Mouse (Mus musculus): ENCODE results near the gene D16Ertd472e. TPM values are rescaled to one million over a fixed set of nuclear protein-coding genes. Genes with fewer than 3 reads are reported as not detected.

D16Ertd472e gene
- total RNA-seq, 1 experiment, result 23.7 TPM

- no peaks in the 10 kb centered on the region for H3K4me1 ChIP-seq (ENCODE audit: control insufficient read depth in 2 of 2, insufficient read depth in 2 of 2, low read length in 2 of 2, poor library complexity in 1 of 2)
- H3K4me3 ChIP-seq (ENCODE audit: insufficient read depth in 1 of 2, low read depth in 1 of 2, low read length in 2 of 2, poor library complexity in 1 of 2, severe bottlenecking in 1 of 2), result no peak overlapping the region
- DNase-seq (ENCODE audit: low read depth, low spot score), result no peak
- H3K9ac ChIP-seq (ENCODE audit: insufficient read depth, low read depth, low read length, poor library complexity, severe bottlenecking), result no peak overlapping the region
- TF ChIP-seq ZNF384 (IDR thresholded peaks at IDR 0.05; ENCODE audit: low read depth, low read length), result no peak
- TF ChIP-seq HCFC1 (IDR thresholded peaks at IDR 0.05; ENCODE audit: borderline replicate concordance, insufficient read depth, low read length), result no peak
- no peak overlapping the region for H3K27ac ChIP-seq (ENCODE audit: insufficient read depth, low read depth, low read length, poor library complexity, severe bottlenecking)
- H3K9me3 ChIP-seq (ENCODE audit: control insufficient read depth, insufficient read depth, low read depth, low read length), result no peaks in the 10 kb centered on the region
- H3K36me3 ChIP-seq (ENCODE audit: control insufficient read depth, insufficient read depth, low read length, poor library complexity, severe bottlenecking), result peaks cover 3% of the 10 kb centered on the region; the same call in 1 of the 2 replicates
- in situ Hi-C loops (cut with MboI; ENCODE audit: low sequenced_read_pairs in 2 of 2, unreplicated experiment in 2 of 2), result no loop called here
Observed at GRCm38 (mm10) chr16:78540376-78541246, 35.9 kb downstream of the D16Ertd472e start.

GRCm38 (mm10) chr16:78537798-78538422, 38.6 kb downstream of the D16Ertd472e start:
- Histone ChIP-seq H3K9ac (ENCODE audit: insufficient read depth, low read depth, low read length, poor library complexity, severe bottlenecking) (no peak overlapping the region), H3K27ac (ENCODE audit: insufficient read depth, low read depth, low read length, poor library complexity, severe bottlenecking) (no peak overlapping the region), H3K4me3 (ENCODE audit: insufficient read depth in 1 of 2, low read depth in 1 of 2, low read length in 2 of 2, poor library complexity in 1 of 2, severe bottlenecking in 1 of 2) (no peak overlapping the region), H3K9me3 (ENCODE audit: control insufficient read depth, insufficient read depth, low read depth, low read length) (no peaks in the 10 kb centered on the region), H3K4me1 (ENCODE audit: control insufficient read depth in 2 of 2, insufficient read depth in 2 of 2, low read length in 2 of 2, poor library complexity in 1 of 2) (no peaks in the 10 kb centered on the region), H3K36me3 (ENCODE audit: control insufficient read depth, insufficient read depth, low read length, poor library complexity, severe bottlenecking) (no peaks in the 10 kb centered on the region)
- TF ChIP-seq HCFC1 (IDR thresholded peaks at IDR 0.05; ENCODE audit: borderline replicate concordance, insufficient read depth, low read length) (no peak), MAFK (IDR thresholded peaks at IDR 0.05; ENCODE audit: insufficient read depth, low read depth, low read length) (no peak), ZC3H11A (IDR thresholded peaks at IDR 0.05; ENCODE audit: borderline replicate concordance, low read depth, low read length) (no peak), CHD2 (IDR thresholded peaks at IDR 0.05; ENCODE audit: low read depth, low read length) (no peak), ZNF384 (IDR thresholded peaks at IDR 0.05; ENCODE audit: low read depth, low read length) (no peak)
- DNase-seq (ENCODE audit: low read depth, low spot score), result no peak
- in situ Hi-C loops (cut with MboI; ENCODE audit: low sequenced_read_pairs in 2 of 2, unreplicated experiment in 2 of 2), result no loop called here

GRCm38 (mm10) chr16:78537322-78537721, 39.2 kb downstream of the D16Ertd472e start:
- in situ Hi-C loops (cut with MboI; ENCODE audit: low sequenced_read_pairs in 2 of 2, unreplicated experiment in 2 of 2), result no loop called here
- no peak for DNase-seq (ENCODE audit: low read depth, low spot score)
- Histone ChIP-seq H3K36me3 (ENCODE audit: control insufficient read depth, insufficient read depth, low read length, poor library complexity, severe bottlenecking) (no peaks in the 10 kb centered on the region), H3K27ac (ENCODE audit: insufficient read depth, low read depth, low read length, poor library complexity, severe bottlenecking) (no peak overlapping the region), H3K9ac (ENCODE audit: insufficient read depth, low read depth, low read length, poor library complexity, severe bottlenecking) (no peak overlapping the region), H3K9me3 (ENCODE audit: control insufficient read depth, insufficient read depth, low read depth, low read length) (no peaks in the 10 kb centered on the region), H3K4me3 (ENCODE audit: insufficient read depth in 1 of 2, low read depth in 1 of 2, low read length in 2 of 2, poor library complexity in 1 of 2, severe bottlenecking in 1 of 2) (no peak overlapping the region), H3K4me1 (ENCODE audit: control insufficient read depth in 2 of 2, insufficient read depth in 2 of 2, low read length in 2 of 2, poor library complexity in 1 of 2) (no peaks in the 10 kb centered on the region)
- TF ChIP-seq ZC3H11A (IDR thresholded peaks at IDR 0.05; ENCODE audit: borderline replicate concordance, low read depth, low read length) (no peak), ZNF384 (IDR thresholded peaks at IDR 0.05; ENCODE audit: low read depth, low read length) (no peak), MAFK (IDR thresholded peaks at IDR 0.05; ENCODE audit: insufficient read depth, low read depth, low read length) (no peak), CHD2 (IDR thresholded peaks at IDR 0.05; ENCODE audit: low read depth, low read length) (no peak)

- H3K36me3 ChIP-seq (ENCODE audit: control insufficient read depth, insufficient read depth, low read length, poor library complexity, severe bottlenecking), result no peaks in the 10 kb centered on the region
- H3K9ac ChIP-seq (ENCODE audit: insufficient read depth, low read depth, low read length, poor library complexity, severe bottlenecking), result no peak overlapping the region
- no peak overlapping the region for H3K27ac ChIP-seq (ENCODE audit: insufficient read depth, low read depth, low read length, poor library complexity, severe bottlenecking)
- no peak for DNase-seq (ENCODE audit: low read depth, low spot score)
- no peaks in the 10 kb centered on the region for H3K9me3 ChIP-seq (ENCODE audit: control insufficient read depth, insufficient read depth, low read depth, low read length)
- in situ Hi-C loops (cut with MboI; ENCODE audit: low sequenced_read_pairs in 2 of 2, unreplicated experiment in 2 of 2), result no loop called here
- H3K4me1 ChIP-seq (ENCODE audit: control insufficient read depth in 2 of 2, insufficient read depth in 2 of 2, low read length in 2 of 2, poor library complexity in 1 of 2), result no peaks in the 10 kb centered on the region
- H3K4me3 ChIP-seq (ENCODE audit: insufficient read depth in 1 of 2, low read depth in 1 of 2, low read length in 2 of 2, poor library complexity in 1 of 2, severe bottlenecking in 1 of 2), result no peak overlapping the region
- TF ChIP-seq MAFK (IDR thresholded peaks at IDR 0.05; ENCODE audit: insufficient read depth, low read depth, low read length) (no peak), HCFC1 (IDR thresholded peaks at IDR 0.05; ENCODE audit: borderline replicate concordance, insufficient read depth, low read length) (no peak), CHD2 (IDR thresholded peaks at IDR 0.05; ENCODE audit: low read depth, low read length) (no peak), ZC3H11A (IDR thresholded peaks at IDR 0.05; ENCODE audit: borderline replicate concordance, low read depth, low read length) (no peak)
Observed at GRCm38 (mm10) chr16:78534468-78534867, 42.0 kb downstream of the D16Ertd472e start.
